Mouse (Mus musculus) v-Abl transformed pro-B cells (cell line): ENCODE data around the gene Zfyve19.

ENCODE experiments used
- in situ Hi-C, 2 experiments: fragments of 400-800 bp; cut with MboI; formaldehyde crosslinking; loops; one replicate each; pipeline ENCODE4 v1.15.1; 2025; ENCODE audit not compliant: unreplicated experiment in 2 of 2

The Zfyve19 gene

DNA sequence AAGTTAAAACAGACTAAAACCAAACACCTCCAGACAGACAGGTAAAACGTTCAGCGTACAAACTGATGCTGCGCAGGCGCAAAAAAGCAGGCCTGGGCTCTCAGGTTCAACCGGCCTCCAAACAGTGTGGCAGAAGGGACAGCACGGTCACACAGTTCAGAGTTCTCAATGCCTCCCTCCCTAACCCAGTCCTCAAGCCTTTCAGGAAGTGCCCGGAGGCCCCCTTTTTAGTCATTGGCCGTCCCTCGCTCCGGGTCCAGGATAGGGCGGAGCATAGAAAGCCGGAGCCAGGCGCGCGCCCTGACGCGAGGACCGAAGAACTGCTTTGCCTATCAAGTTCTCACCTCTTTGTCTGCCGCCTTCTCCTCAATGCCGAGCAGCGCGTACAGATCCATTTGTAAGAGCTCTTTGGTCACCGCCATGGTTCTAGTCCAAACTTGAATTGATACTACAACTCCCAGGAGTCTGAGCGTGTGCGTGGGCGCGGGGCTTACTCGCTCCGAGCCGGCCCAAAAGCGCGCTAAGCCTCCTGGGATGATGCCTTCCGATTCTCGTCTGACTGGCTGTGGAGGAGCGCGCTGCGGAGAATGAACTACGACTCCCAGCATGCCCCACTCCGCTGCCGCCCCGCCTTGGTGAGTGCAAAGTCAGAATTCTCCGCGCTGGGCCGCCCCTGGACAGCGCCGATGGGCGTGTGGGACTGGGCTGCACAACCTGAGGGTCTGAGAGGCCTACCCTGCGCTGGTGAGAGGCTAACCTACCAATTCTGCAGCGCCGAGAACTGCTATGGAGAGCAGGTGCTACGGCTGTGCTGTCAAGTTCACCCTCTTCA, at the start of gene Zfyve19, which contains the start of gene Dnajc17:
TSS of gene Zfyve19 (plus strand) at position 274 of the 832 bp plus-strand sequence.
TSS of gene Dnajc17 (minus strand) at position 452 of the 832 bp plus-strand sequence.
- in situ Hi-C loops = no loop called here

- in situ Hi-C loops = no loop called here
Measured at GRCm38 (mm10) chr2:119161247-119161646, 47.2 kb upstream of the Zfyve19 start.

- in situ Hi-C loops = no loop called here
Measured at GRCm38 (mm10) chr2:119163135-119163534, 45.3 kb upstream of the Zfyve19 start.

DNA sequence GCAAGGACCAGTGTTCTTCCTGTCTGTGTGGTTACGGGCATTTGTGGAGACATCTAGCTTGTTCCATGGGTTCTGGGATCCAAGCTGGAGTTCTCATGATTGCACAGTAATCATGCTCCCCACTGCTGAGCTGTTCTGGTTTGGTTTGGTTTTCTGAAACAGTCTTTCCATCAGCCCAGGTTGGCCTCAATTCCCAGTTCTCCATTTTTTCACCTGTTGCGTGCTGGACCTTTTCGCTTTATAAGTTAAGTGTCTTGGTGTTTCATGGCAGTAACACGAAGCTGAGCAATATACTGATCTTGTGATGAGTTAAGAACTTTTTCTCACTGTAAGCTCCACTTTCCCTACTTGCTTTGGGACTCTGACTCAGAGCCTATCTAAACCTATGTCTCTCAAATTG, 44.4 kb upstream of the Zfyve19 start:
- in situ Hi-C loops = no loop called here

DNA sequence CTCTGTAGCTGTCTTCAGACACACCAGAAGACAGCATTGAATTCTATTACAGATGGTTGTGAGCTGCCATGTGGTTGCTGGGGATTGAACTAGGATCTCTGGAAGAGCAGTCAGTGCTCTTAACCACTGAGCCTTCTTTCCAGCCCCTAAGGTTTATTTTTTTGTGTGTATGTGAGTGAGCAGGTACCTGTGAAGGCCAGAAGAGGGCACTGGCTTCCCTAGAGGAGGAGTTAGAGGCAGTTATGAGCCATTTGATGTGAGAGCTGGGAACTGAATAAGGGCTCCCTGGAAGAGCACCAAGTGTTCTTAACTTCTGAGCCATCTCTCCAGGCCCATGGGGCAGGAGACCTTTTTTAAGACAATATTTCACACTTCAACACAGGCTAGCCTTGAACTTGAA, 43.0 kb upstream of the Zfyve19 start:
- in situ Hi-C loops = no loop called here

DNA sequence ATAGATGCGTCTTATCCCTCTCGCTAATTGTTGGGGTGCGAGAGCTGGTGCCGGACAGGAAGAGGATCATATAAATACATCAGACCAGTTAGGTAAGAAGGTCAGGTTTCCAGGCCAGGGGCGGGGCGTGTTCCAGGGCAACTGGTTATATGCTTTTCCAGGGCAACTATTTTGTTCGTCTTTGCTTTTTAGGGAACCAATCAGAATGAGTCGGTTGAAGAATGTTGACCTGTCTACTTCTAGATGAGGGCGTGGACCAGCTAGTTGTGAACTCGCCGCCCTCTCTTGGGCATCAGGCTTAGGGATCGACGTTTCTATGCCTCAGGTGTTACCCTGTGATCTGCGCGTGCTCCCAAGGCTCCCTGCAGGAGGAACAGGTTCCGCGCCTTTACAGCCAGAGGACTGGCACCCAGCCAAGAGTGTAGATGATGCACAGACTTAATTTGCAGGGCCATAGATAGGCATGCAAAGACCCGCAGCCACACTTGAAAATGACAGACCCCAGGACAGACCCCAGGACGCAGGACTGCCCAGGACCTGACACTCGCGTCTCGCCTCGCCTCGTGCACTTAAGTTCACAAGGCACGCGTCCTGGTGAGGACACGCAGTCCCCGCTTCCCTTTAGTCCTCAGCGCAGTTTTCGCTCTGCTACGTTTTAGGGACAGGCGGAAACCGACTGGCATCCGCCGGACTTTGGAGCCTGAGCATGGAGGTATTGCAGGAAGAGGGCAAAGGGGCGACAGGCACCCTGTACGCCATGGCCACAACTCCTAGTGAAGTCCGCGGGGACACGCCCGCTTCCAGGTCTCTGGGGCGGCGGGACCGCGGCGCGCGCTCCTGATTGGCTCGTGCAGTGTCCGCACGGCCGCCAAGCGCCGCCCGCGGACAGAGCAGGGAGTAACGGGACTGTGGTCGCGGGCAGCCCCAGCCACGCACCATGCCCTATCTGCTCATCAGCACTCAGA, 41.2 kb upstream of the Zfyve19 start, which contains the start of gene Gchfr:
TSS of gene Gchfr (plus strand) at position 873 of the 965 bp plus-strand sequence.
- in situ Hi-C loops = no loop called here

GRCm38 (mm10) chr2:119167866-119168256, 40.6 kb upstream of the Zfyve19 start:
- in situ Hi-C loops = no loop called here

GRCm38 (mm10) chr2:119170282-119170681, 38.1 kb upstream of the Zfyve19 start:
- in situ Hi-C loops = no loop called here

DNA sequence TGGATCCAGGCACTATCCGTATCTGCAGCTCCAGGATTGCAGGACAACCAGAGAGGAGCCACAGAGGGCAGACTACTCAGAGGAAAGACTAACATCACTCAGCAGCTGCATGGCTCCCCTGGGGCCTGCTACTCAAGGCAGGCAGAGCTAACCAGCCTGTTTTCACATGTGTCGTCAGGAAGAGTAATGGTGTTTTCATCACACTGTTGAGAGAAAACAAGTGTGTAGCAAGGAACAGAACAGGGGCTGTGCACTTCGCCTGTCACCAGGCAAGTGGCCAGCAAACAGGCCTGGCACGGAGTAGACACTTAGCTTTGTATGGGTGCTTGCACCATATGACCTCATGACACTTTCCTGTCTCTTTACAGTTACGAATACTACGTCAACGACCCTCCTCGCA, 36.8 kb upstream of the Zfyve19 start:
- in situ Hi-C loops = no loop called here

DNA sequence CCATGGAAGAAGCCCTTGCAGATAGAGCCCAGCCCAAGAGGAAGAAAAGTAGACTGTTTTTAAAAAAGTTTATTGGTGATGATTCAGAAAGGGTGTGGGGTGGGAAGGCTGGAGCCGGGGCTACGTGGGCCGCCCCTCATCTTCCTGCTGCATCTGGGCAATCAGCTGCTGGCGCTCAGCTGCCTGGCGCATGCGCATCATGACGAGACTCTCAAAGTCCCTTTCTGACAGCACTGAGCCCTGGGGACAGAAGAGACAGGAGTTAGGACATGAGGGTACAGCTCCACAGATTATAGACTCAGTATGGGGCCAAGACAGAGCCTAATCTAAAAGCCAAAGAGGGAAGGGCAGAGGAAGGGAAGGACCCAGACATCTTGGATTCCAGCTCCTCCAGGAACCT, 36.0 kb upstream of the Zfyve19 start:
- in situ Hi-C loops = no loop called here

DNA sequence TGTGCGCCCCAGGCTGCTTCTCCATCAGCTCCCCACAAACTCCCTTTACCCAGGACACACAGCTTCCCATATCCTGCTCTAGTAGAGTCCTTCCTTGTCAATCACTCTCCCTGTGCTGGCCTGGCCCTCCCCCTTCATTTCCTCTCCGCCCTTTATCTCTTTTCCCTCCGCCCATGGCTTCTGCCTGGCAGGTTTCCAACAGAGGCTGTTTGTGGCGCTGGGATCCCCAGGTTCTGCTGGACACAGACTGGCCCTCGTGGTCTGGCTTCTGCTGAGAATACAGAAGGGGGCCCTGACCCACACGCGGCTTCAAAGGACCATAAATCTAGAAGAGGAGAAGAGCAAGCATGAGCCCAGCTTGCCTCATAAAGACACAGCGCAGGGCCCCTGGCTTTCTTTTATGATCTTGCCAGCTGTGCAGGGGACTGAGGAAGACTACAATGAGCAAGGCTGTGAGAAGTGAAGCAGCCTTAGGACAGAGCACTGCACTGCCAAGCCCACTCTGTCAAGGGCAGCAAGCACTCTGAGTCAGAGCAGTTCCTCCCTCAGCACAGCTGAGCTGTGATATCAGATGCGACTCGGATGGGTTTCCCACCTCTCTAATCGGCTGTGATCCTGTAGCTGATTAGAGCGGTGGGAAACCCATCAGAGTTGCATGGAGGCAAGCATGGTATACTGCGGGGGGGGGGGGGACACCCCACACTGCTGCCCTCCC, 35.4 kb upstream of the Zfyve19 start:
- in situ Hi-C loops = no loop called here

- in situ Hi-C loops = no loop called here
Measured at GRCm38 (mm10) chr2:119173991-119174651, 34.3 kb upstream of the Zfyve19 start, which contains the start of gene Gm14137. Gm14137 (plus strand) TSS chr2:119174509.

GRCm38 (mm10) chr2:119174866-119175265, 33.6 kb upstream of the Zfyve19 start:
- in situ Hi-C loops = loop anchor here in 1 of 2 experiments (25.0 kb wide), 2 partner anchors 288 to 538 kb away; no protein-coding TSS in a partner anchor

GRCm38 (mm10) chr2:119175614-119176013, 32.8 kb upstream of the Zfyve19 start:
- in situ Hi-C loops = loop anchor here in 1 of 2 experiments (25.0 kb wide), 2 partner anchors 288 to 538 kb away; no protein-coding TSS in a partner anchor

DNA sequence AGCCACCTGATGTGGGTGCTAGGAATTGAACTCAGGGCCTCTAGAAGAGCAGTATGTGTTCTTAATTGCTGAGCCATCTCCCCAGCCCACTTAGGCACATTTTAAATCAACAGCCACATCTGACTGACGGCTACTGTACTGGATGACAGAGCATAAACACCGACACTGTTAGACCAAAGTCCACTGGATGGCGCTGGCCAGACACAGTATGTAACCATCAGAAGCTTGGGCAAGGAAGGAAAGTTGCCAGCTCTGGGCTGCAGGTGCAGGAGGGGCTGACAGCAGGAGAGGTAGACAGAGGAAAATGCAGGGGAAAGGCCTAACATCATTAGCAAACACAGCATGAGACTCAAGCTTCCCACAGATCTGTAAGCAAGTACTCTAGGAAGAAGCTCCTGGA, 31.7 kb upstream of the Zfyve19 start:
- in situ Hi-C loops = loop anchor here in 1 of 2 experiments (25.0 kb wide), 2 partner anchors 289 to 539 kb away; no protein-coding TSS in a partner anchor

DNA sequence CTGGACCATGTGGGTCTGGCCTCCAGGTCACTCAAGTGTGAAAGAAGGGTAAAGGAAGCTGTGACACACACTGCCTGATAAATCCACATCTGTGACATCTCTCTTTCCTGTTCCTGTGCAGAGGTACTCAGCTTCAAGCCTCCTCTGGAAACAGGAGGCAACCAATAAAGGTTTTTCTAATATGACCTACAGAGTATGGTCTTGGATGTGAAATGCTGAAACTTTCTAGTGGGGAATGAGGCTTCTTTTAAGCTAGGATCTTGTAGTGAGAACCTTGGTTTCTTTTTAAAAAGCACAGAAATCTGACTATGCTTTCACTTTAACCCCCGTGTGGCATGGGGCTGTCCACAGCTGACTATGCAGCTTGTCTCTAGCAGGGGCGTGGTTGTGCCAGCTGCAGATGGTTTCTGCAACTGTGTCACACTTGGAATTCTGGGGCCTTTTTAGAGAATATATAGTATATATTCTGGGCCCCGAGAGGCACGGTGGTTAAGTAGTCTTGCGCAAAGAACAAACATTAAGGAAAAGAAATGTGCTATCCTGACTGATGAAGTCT, 31.0 kb upstream of the Zfyve19 start:
- in situ Hi-C loops = loop anchor here in 1 of 2 experiments (25.0 kb wide), 2 partner anchors 290 to 540 kb away; no protein-coding TSS in a partner anchor

GRCm38 (mm10) chr2:119182914-119183313, 25.5 kb upstream of the Zfyve19 start:
- in situ Hi-C loops = loop anchor here in 1 of 2 experiments (25.0 kb wide), 2 partner anchors 296 to 546 kb away; no protein-coding TSS in a partner anchor

DNA sequence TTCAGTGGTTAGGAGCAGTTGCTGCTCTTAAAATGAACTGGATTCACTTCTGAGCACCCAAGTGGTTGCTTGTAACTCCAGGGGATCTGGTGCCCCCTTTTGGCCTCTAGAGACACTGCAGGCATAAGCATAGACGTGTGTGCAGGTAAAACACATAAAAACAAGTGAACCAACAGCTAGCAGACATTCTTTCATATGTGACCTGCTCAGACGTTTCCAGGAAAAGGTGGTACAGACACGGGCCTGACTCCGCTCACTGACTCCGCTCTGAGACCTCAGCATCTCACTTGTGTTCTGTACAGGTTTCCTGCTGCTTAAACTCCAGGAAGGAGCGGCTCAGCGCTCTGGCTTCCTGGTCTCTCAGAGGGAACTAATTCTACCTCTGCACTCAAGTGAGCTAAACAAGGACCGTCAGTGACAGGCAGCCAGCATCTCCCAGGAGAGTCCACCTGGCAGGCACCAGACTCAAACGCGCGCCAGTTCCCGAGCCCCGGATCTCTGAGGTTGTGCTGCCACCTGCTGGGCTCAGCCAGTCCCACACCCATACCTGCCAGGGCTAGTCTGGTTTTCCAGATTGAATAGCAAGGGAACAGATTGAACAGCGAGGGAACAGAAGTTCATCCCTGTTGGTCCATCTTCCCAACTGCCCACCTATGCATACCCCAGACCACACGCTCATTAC, 19.2 kb upstream of the Zfyve19 start:
- in situ Hi-C loops = loop anchor here (5.0 to 25.0 kb wide), 6 partner anchors 37 to 552 kb away; partner anchors contain the start of gene Ccdc9b (in 1 of the 2)
